Mouse (Mus musculus) C2C12 (cell line): ENCODE measurements at regions not wholly inside any gene's neighbourhood (a gene's known extent, or its start where the extent isn't known, plus 50 kb on each side); places are given as distances from the start of the nearest gene placed in this dataset.

Source experiments
- H3K27me3 ChIP-seq: one replicate; pipeline ENCODE4 v1.6.1; 2011; ENCODE audit not compliant: control insufficient read depth, insufficient read depth, insufficient read length
- H3K36me3 ChIP-seq: one replicate; pipeline ENCODE4 v1.6.1; 2011; ENCODE audit not compliant: control insufficient read depth, insufficient read depth
- H3K4me3 ChIP-seq: one replicate; pipeline ENCODE4 v1.5.1; 2011; ENCODE audit warnings: mild to moderate bottlenecking, control low read depth; ENCODE audit not compliant: poor library complexity, insufficient read depth, severe bottlenecking
- H3K79me2 ChIP-seq: one replicate; pipeline ENCODE4 v1.6.1; 2011; ENCODE audit not compliant: control insufficient read depth, insufficient read depth
- H3K79me3 ChIP-seq: one replicate; pipeline ENCODE4 v1.6.1; 2011; ENCODE audit warnings: low read depth, control low read depth
- H3ac ChIP-seq: one replicate; pipeline ENCODE3; 2011; ENCODE audit warnings: low read depth; ENCODE audit not compliant: control insufficient read depth, insufficient read length
- CEBPB ChIP-seq: IDR thresholded peaks from one replicate; pipeline ENCODE4 v1.6.1; 2011; ENCODE audit warnings: low read depth, mild to moderate bottlenecking, control low read depth, moderate library complexity
- CTCF ChIP-seq: IDR thresholded peaks from one replicate; pipeline ENCODE4 v1.5.1; 2011; ENCODE audit not compliant: control insufficient read depth, insufficient read depth, insufficient read length
- FOSL1 ChIP-seq: IDR thresholded peaks from one replicate; pipeline ENCODE4 v1.8.0; 2011; ENCODE audit warnings: mild to moderate bottlenecking, low read length; ENCODE audit not compliant: poor library complexity, insufficient read depth, severe bottlenecking
- MAX ChIP-seq: IDR thresholded peaks from one replicate; pipeline ENCODE4 v1.6.1; 2011; ENCODE audit warnings: mild to moderate bottlenecking, control low read depth
- MYOD1 ChIP-seq: IDR thresholded peaks from one replicate; pipeline ENCODE4 v1.6.1; 2011; ENCODE audit warnings: low read depth; ENCODE audit not compliant: control insufficient read depth, insufficient read length
- MYOG ChIP-seq: IDR thresholded peaks from one replicate; pipeline ENCODE4 v1.6.1; 2011; ENCODE audit not compliant: control insufficient read depth, insufficient read length; ENCODE audit errors: extremely low read depth
- USF1 ChIP-seq: IDR thresholded peaks from one replicate; pipeline ENCODE4 v1.6.1; 2011; ENCODE audit warnings: low read depth, mild to moderate bottlenecking, control low read depth, moderate library complexity

GRCm38 (mm10) chr17:51585263-51585662 is 247.8 kb downstream of the Satb1 start:
- TF ChIP-seq MAX (no peak), CTCF (no peak), MYOD1 (no peak), USF1 (no peak)
- no peak overlapping the region for H3K4me3 ChIP-seq
- no peaks in the 10 kb centered on the region for H3K79me3 ChIP-seq
- H3K79me2 ChIP-seq = no peaks in the 10 kb centered on the region
- no peaks in the 10 kb centered on the region for H3K27me3 ChIP-seq
- no peak overlapping the region for H3ac ChIP-seq
- no peaks in the 10 kb centered on the region for H3K36me3 ChIP-seq

- Histone ChIP-seq H3K79me2 (no peaks in the 10 kb centered on the region), H3K27me3 (no peaks in the 10 kb centered on the region), H3ac (peak overlapping the region; percentile 21), H3K36me3 (no peaks in the 10 kb centered on the region), H3K79me3 (no peaks in the 10 kb centered on the region), H3K4me3 (no peak overlapping the region)
- TF ChIP-seq USF1 (no peak), MYOD1 (peak; percentile 50), CEBPB (no peak), MAX (no peak)
These were observed 248.9 kb downstream of the Satb1 start for GRCm38 (mm10) chr17:51583984-51584880.

GRCm38 (mm10) chr17:51583277-51583676 is 249.8 kb downstream of the Satb1 start:
- H3K79me2 ChIP-seq = no peaks in the 10 kb centered on the region

GRCm38 (mm10) chr17:51555854-51556253 is 277.2 kb downstream of the Satb1 start:
- TF ChIP-seq MYOD1 (no peak), FOSL1 (no peak), CTCF (no peak), CEBPB (no peak), USF1 (no peak), MAX (no peak), MYOG (no peak)
- Histone ChIP-seq H3K36me3 (no peaks in the 10 kb centered on the region), H3K79me2 (no peaks in the 10 kb centered on the region), H3K4me3 (no peak overlapping the region), H3K79me3 (no peaks in the 10 kb centered on the region), H3K27me3 (no peaks in the 10 kb centered on the region), H3ac (no peak overlapping the region)

More at GRCm38 (mm10) chr17:51583277-51583676, 249.8 kb downstream of the Satb1 start:
- Histone ChIP-seq H3K79me3 (no peaks in the 10 kb centered on the region), H3ac (no peak overlapping the region), H3K36me3 (no peaks in the 10 kb centered on the region), H3K4me3 (no peak overlapping the region), H3K27me3 (no peaks in the 10 kb centered on the region)
- no peak for TF ChIP-seq MYOG
- peak; percentile 43 for TF ChIP-seq USF1
- no peak for TF ChIP-seq CTCF
- TF ChIP-seq FOSL1 = peak; percentile 12
- no peak for TF ChIP-seq CEBPB
- peak; percentile 54 for TF ChIP-seq MAX
- peak; percentile 97 for TF ChIP-seq MYOD1

DNA sequence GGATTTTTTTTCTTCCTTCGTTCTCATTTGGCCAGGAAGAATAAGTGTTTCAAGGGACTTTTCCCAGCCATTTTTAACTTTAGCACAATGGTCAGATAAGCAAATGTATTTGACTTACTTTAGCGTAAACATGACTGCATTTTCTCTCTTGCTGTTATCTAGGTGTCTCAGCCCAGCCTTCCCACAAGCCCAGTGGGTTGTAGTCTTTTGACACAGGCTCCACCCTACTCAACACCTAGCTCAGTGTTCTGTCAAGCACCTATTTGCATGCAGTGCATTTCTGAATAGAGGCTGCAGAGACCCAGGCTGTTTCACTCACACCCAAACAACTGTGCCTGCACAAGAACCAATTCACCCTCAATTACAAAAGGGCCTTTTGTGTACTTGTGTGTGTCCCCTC is 278.6 kb downstream of the Satb1 start:
- H3K36me3 ChIP-seq = no peaks in the 10 kb centered on the region
- no peak overlapping the region for H3K4me3 ChIP-seq
- no peaks in the 10 kb centered on the region for H3K79me3 ChIP-seq
- TF ChIP-seq FOSL1 = no peak
- no peak for TF ChIP-seq MYOG
- no peak for TF ChIP-seq CEBPB
- no peak for TF ChIP-seq USF1
- no peak for TF ChIP-seq MAX
- TF ChIP-seq CTCF = no peak
- no peak for TF ChIP-seq MYOD1
- no peaks in the 10 kb centered on the region for H3K27me3 ChIP-seq
- H3K79me2 ChIP-seq = no peaks in the 10 kb centered on the region
- no peak overlapping the region for H3ac ChIP-seq

GRCm38 (mm10) chr17:51552277-51553015 is 280.6 kb downstream of the Satb1 start:
- no peak overlapping the region for H3ac ChIP-seq
- H3K79me3 ChIP-seq = no peaks in the 10 kb centered on the region
- no peak overlapping the region for H3K4me3 ChIP-seq
- H3K27me3 ChIP-seq = no peaks in the 10 kb centered on the region
- no peaks in the 10 kb centered on the region for H3K79me2 ChIP-seq
- H3K36me3 ChIP-seq = no peaks in the 10 kb centered on the region
- TF ChIP-seq MYOG = no peak
- no peak for TF ChIP-seq USF1
- no peak for TF ChIP-seq MAX
- TF ChIP-seq CEBPB = no peak
- TF ChIP-seq FOSL1 = no peak
- no peak for TF ChIP-seq CTCF
- no peak for TF ChIP-seq MYOD1
